Mouse (Mus musculus) gastrocnemius, adult 2 months (tissue): Measurements from ENCODE around the gene 4931406C07Rik. TPM values are rescaled to one million over a fixed set of nuclear protein-coding genes. Genes with fewer than 3 reads are reported as not detected.
"Not testable (repeated sequence)": the region's sequence is repeated elsewhere in the genome, so short reads cannot be mapped to it uniquely, and the experiment has no call there.

Experiments used
- DNase-seq: peaks from one replicate; pipeline ENCODE4 v3.0.0; 2022
- H3K27ac ChIP-seq: fragments of 200-600 bp; 2 replicates; pipeline ENCODE4 v1.8.1; 2022; ENCODE audit warnings: mild to moderate bottlenecking
- H3K4me3 ChIP-seq: fragments of 200-600 bp; 2 replicates; pipeline ENCODE4 v1.8.1; 2022; ENCODE audit warnings: mild to moderate bottlenecking, moderate library complexity
- CTCF ChIP-seq: fragments of 200-600 bp; IDR thresholded peaks from 2 replicates; pipeline ENCODE4 v1.8.1; 2022; ENCODE audit warnings: antibody characterized with exemption, mild to moderate bottlenecking, moderate library complexity
- intact Hi-C: fragments of 180-260 bp; cut with DNase I; formaldehyde crosslinking; loops from one replicate; pipeline ENCODE4 v1.15.1; 2025
- total RNA-seq, 2 experiments: library from RNA; stranded (reverse); gene quantifications; 2 replicates each; pipeline ENCODE4 v1.2.3; 2021

Gene 4931406C07Rik
- total RNA-seq, 2 experiments from 2014 or later: 3.4 to 3.6 TPM

DNA sequence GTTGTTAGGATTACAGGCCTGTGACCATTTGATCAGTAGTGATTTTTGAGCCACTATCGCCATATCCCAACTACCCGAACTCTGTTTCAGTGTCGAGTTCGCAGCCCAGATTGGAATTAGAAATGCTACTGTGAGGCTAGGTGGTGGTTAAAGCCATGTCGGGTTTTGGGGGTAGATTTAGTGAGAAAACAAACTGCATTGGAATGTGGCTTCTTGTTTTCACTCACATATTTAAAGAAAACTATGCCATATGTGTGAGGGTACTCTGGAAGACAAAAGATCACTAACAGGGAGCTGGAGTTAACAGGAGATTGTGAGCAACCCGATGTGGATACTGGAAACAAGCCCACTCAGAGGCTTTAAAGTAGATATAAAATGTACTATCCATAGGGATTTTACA lies 1.0 kb upstream of the 4931406C07Rik start:
- H3K27ac ChIP-seq: peak overlapping the region; percentile 97
- intact Hi-C loops: loop anchor here (5.0 kb wide), 1 partner anchor 50 kb away; the partner anchor contains the start of gene Cep295
- H3K4me3 ChIP-seq: peak overlapping the region; percentile 100
- no peak for DNase-seq
- TF ChIP-seq CTCF: no peak

DNA sequence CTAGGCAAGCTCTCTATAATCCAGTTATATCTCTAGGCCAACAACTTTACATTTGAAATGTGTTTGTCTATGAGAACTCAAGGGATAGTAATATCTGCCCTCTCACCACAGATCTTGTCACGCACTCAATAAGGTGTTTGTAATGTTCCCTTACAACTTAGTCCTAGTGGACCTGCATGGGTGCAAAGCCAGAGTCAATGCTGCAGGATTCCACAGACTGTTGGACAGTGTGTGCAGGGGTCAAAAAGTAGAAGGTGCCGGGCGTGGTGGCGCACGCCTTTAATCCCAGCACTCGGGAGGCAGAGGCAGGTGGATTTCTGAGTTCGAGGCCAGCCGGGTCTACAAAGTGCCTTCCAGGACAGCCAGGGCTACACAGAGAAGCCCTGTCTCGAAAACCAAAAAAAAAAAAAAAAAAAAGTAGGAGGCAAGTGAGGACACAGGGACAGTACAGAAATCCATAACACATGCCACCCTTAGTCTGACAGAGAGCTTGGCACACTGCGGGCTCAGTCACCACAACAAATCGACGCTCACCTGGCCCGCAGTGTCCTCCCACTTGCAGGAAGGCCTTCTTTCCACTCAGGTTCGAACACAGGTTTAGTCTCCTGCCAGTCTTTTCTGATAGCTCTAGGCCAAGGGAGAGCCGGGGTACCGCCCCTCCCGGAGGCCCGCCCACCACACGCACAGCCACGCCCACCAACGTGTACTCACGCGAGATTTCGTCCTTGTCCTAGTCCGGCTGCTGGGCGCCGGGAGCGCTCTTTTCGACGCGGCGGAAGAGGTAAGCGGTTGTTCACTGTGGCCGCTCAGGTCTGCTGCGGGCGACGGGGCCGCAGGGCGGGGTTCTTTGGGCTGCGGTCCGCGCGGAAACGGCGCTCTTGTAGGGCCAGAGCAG lies 498 bp downstream of the 4931406C07Rik start, which contains the start of gene Taf1d:
Taf1d (plus strand) TSS at position 712 of the 895 bp plus-strand sequence.
- peak; percentile 97 for DNase-seq

DNA sequence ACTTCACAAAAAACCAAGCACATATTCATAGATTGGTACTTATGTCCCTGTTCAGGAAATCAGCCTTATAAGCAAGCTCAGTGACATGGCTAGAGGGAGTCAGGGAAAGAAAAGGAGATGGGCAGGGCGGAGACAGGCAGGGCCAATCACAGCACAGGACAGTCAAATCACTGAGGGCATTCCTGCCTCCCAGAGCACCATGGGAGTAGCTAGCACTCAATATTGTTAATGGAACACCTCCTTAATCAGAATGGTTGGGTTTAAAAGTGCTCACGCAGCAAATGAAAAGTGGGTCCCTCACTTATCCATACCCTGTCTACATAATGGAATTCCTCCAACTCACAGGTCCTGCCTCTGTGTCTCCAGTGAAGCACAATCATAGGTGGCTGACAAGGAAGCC lies 3.4 kb downstream of the 4931406C07Rik start:
- no peak for TF ChIP-seq CTCF
- Histone ChIP-seq H3K27ac (no peak overlapping the region), H3K4me3 (no peak overlapping the region)
- intact Hi-C loops: no loop called here
- no peak for DNase-seq

More for the DNA sequence above, 498 bp downstream of the 4931406C07Rik start, which contains the start of gene Taf1d:
- peak within 1 kb of the TSS; percentile 100 for H3K4me3 ChIP-seq
- intact Hi-C loops: loop anchor here (1.0 to 5.0 kb wide), 2 partner anchors 25 to 52 kb away; partner anchors contain the start of gene Cep295
- TF ChIP-seq CTCF: no peak
- H3K27ac ChIP-seq: peak within 1 kb of the TSS; percentile 97

DNA sequence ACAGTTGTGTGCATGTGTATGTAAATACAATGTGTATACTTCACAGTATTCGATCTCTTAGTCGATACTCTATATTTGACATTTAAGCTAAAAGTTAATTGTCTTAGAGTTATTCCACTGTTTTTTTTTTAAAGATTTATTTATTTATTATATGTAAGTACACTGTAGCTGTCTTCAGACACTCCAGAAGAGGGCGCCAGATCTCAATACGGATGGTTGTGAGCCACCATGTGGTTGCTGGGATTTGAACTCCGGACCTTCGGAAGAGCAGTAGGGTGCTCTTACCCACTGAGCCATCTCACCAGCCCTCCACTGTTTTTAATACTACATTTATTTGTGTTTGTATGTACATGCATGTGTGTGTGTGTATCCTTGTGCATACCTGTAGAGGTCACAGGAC lies 4.2 kb downstream of the 4931406C07Rik start:
- H3K27ac ChIP-seq: peak overlapping the region; percentile 78
- DNase-seq, intact Hi-C loops, H3K4me3 ChIP-seq: not testable (repeated sequence)
- peak; percentile 42 for TF ChIP-seq CTCF

DNA sequence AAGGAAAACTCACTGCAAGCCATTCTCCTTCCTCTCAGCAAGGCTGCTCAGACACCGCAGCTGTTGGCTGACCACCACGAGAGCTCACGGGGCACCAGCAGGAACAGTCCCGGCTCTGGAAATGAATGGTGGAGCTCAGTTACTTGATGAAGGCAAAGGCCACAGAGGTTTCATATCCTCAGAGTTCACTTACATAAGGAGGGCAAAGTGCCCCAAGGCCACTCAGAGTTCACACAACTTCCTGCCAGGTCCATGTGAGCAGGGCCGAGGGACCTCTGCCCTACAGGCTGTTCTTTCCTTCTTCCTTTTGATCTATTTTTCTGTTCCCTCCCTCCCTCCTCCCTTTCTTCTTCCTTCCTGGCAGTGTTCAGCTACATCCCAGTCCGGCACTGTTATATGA lies 4.8 kb downstream of the 4931406C07Rik start:
- Histone ChIP-seq H3K4me3 (peak overlapping the region; percentile 26), H3K27ac (peak overlapping the region; percentile 78)
- intact Hi-C loops: no loop called here
- peak; percentile 55 for DNase-seq
- no peak for TF ChIP-seq CTCF

DNA sequence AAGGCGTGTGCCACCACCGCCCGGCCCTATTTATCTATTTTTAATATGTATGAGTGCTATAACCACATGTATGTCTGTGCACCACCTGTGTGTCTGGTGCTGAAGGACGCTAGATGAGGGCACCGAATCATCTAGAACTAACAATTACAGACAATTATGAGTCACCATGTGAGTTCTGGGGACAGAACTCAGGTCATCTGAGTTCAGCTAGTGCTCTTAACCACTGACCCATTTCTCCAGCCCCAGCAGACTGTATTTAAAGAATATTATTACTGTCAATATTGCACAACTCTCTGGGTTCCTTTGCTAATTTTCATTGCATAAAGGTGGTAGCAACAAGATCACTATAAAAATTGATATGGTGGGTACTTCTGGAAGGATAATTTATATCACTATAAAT lies 6.2 kb downstream of the 4931406C07Rik start:
- Histone ChIP-seq H3K27ac (no peak overlapping the region), H3K4me3 (no peak overlapping the region)
- intact Hi-C loops: no loop called here
- TF ChIP-seq CTCF: no peak
- no peak for DNase-seq

DNA sequence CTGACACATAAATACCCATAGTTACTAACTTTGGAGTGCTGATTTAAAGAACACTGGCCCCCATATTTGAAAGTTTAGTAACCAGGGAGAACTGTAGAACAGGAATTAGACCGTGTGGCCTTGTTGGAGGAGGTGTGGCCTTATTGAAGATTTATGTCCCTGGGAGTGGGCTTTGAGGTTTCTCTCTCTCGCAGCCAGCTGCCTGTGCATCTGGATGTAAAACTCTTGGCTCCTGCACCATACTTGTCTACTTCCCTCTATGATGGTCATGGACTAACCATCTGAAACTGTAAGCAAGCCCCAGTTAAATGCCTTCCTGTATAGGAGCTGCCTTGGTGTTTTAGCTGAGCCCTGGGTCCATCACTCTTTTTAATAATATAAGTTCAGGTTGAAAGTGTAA lies 7.8 kb downstream of the 4931406C07Rik start:
- no peak for DNase-seq
- intact Hi-C loops: no loop called here
- TF ChIP-seq CTCF: no peak
- H3K4me3 ChIP-seq: no peak overlapping the region
- no peak overlapping the region for H3K27ac ChIP-seq

DNA sequence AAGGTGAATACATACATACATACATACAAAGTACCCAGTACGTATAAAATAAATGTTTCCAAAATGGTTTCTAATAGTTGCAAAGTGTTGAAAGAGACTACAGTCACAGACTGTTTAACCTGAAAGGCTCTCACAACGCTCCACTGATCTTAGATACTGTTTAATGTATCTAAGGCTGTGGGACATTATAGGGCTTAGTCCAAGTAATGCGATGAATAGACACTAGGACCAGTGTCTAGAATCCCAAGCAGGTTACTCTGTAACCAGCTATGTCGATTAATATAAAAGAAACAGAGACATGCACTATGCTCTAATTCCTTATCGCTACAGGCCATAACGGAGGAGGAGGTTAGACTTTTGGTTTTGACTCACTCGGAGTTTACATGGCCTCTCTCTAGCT lies 9.1 kb downstream of the 4931406C07Rik start:
- Histone ChIP-seq H3K4me3 (no peak overlapping the region), H3K27ac (no peak overlapping the region)
- TF ChIP-seq CTCF: no peak
- no peak for DNase-seq
- intact Hi-C loops: no loop called here

DNA sequence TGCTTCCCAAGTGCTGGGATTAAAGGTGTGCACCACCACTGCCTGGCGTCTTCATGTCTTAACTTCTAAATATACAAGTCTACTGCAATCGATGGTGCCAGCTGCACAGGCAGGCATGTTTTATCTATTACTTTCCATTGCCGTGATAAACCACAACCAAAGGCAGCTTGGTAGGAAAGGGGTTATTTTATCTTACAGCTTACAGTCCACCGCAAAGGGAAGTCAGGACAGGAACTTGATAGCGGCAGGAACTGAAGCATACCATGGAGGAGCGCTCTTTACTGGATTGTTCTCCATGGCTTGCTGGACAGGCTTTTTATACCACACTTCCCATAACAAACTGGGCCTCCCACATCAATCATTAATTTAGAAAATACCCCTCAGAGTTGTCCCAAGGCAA lies 17.0 kb downstream of the 4931406C07Rik start:
- DNase-seq: no peak
- intact Hi-C loops: no loop called here
- H3K27ac ChIP-seq: no peak overlapping the region
- TF ChIP-seq CTCF: no peak
- H3K4me3 ChIP-seq: no peak overlapping the region

DNA sequence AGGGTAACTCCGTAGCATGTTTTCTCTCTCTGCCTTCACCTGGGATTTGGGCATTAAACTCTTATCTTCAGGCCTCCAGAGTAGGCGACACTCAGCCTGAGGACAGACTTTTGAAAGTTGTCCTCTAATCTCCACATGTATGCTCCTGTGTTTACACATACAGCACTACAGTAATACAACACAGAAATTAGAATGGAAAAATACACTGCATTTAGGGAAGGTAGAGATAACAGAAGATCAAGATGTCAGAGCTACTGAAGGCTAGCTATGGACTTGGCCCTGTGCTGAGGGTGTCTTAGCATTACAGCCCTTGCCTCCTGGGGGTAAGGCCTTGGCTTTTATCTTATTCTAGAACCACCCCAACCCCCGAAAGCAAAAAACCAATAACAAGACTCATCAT lies 17.8 kb downstream of the 4931406C07Rik start:
- TF ChIP-seq CTCF: no peak
- intact Hi-C loops: no loop called here
- H3K27ac ChIP-seq: no peak overlapping the region

DNA sequence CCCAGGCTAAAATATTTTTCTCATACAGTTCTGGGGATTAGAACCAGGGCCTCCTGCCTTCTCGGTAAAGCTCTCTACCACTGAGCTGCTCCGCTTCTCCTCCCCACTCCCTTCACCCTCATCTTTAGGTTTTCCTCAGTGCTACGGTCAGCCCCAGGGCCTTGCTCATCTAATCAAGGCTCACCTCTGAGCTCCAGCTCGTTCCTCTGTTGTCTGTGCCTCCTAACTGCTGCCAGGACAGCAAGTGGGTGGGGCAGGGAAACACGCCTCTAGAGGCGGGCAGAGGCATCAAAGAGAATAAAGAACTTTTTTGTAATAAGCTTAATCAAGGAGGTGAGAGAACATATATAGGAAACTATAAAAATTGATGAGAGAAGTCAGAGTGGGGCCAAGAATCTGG lies 18.4 kb downstream of the 4931406C07Rik start:
- no peak for DNase-seq
- intact Hi-C loops: no loop called here
- TF ChIP-seq CTCF: no peak
- no peak overlapping the region for H3K4me3 ChIP-seq
- H3K27ac ChIP-seq: no peak overlapping the region

More for the DNA sequence above, 17.8 kb downstream of the 4931406C07Rik start:
- DNase-seq: no peak
- no peak overlapping the region for H3K4me3 ChIP-seq

DNA sequence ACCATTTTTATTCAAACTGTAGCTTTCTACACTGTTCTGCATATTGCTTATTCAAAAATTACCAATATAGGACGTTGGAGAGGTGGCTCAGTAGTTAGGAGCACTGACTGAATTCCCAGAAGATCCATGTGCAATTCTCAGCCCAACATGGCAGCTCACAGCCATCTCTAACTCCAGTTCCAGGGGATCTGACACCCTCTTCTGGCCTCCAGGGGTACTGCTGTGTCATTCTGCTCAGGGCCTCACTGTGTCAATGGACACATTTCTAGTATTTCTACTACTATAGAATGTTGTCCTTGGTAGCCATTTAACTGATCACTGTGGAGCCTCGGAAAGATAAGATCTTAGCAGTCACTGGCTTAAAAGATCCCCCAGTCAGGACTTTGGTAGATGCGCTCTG lies 20.8 kb downstream of the 4931406C07Rik start:
- no peak overlapping the region for H3K27ac ChIP-seq
- peak; percentile 34 for TF ChIP-seq CTCF
- no peak overlapping the region for H3K4me3 ChIP-seq
- intact Hi-C loops: no loop called here
- DNase-seq: no peak

DNA sequence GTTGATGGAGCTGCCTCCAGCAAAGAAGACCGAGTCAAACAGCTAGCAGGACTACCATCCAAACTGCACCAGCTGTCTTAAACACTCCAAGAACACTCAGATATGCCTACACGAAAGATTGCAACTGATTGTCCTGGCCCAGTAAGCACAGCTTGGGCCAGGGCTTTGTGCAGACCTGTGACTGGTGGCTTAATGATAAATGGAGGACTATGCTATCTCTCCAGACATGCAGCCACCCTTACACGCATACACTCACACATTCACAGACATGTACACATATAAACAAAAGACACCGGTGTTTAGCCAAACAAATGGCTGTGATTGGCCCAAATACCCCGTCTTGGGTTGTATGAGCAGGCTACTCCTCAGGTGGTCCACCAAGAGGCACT lies 25.8 kb downstream of the 4931406C07Rik start:
- H3K27ac ChIP-seq: peak overlapping the region; percentile 93
- intact Hi-C loops: loop anchor here (1.0 kb wide), 1 partner anchor 26 kb away; the partner anchor contains the start of genes 4931406C07Rik and Taf1d

More for the DNA sequence above, 25.8 kb downstream of the 4931406C07Rik start:
- no peak for TF ChIP-seq CTCF
- H3K4me3 ChIP-seq: peak overlapping the region; percentile 89
- DNase-seq: no peak
